Mouse (Mus musculus): ENCODE data around the gene Tango6.

DNA sequence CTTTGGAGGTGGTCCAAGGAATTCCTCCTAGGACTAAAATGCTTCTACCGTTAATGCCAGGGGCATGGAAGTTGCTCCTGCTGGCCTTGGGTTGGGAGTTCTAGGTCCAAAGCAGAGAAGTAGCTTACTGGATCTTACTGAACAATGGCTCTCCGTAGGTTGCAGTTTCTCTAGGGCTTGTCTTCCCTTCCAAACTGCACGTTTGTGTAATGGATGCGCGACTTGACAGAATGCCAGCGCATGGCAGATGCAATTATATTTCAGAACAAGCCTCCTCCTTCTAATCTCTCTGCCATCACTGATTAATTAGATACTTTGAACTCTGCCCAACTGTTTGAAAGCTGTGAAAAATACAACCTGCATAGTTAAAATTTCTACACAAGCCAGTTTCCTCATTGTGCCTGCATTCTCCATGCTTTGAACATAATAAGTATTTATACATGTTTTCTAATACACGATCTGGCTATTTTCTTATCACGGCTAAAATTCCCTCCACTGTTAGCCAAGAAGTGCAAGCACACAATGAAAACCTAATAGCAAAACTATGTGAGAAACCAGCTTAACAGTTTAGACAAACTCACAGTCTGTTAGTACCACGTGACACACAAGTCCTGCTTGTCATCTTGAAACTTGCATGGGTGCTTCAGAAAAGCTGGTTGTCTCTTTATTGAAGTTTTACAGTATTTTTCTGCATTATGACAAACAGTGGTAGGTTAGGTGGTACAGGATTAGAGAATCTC lies 133.7 kb downstream of the Tango6 start:
- TF ChIP-seq MAFK (IDR thresholded peaks at IDR 0.05; ENCODE audit: insufficient read depth, low read depth, low read length) (no peak), ZNF384 (IDR thresholded peaks at IDR 0.05; ENCODE audit: low read depth, low read length) (no peak), CHD2 (IDR thresholded peaks at IDR 0.05; ENCODE audit: low read depth, low read length) (no peak), HCFC1 (IDR thresholded peaks at IDR 0.05; ENCODE audit: borderline replicate concordance, insufficient read depth, low read length) (no peak)

Measured in ES-E14 (cell line).